Mouse (Mus musculus): ENCODE data around the gene Polk. TPM values are rescaled to one million over a fixed set of nuclear protein-coding genes. Genes with fewer than 3 reads are reported as not detected.

Polk gene
- polyA plus RNA-seq, 1 experiment = 6.6 TPM

GRCm38 (mm10) chr13:96470957-96471356, 71.4 kb downstream of the Polk start, which contains the start of gene Ankdd1b:
Ankdd1b (minus strand) TSS chr13:96471198.
- Histone ChIP-seq H3K4me1 (ENCODE audit: control insufficient read depth, insufficient read depth, low read length) (no peaks in the 10 kb centered on the region), H3K4me3 (replicated peaks; ENCODE audit: control insufficient read depth, low read depth, low read length) (no peak within 1 kb of the TSS), H3K27ac (ENCODE audit: control insufficient read depth, insufficient read depth, low read depth, low read length, poor library complexity) (no peak within 1 kb of the TSS)
- 87% methylated on average over 14 of the region's 14 CpGs for WGBS
- TF ChIP-seq POLR2A (IDR thresholded peaks at IDR 0.05; ENCODE audit: borderline replicate concordance, control insufficient read depth, low read depth, low read length) (no peak), CTCF (IDR thresholded peaks at IDR 0.05; ENCODE audit: control insufficient read depth, insufficient read depth, low read length) (no peak)

GRCm38 (mm10) chr13:96470556-96470955, 71.8 kb downstream of the Polk start:
- no peak for TF ChIP-seq POLR2A (IDR thresholded peaks at IDR 0.05; ENCODE audit: borderline replicate concordance, control insufficient read depth, low read depth, low read length)
- no peak for TF ChIP-seq CTCF (IDR thresholded peaks at IDR 0.05; ENCODE audit: control insufficient read depth, insufficient read depth, low read length)
- Histone ChIP-seq H3K27ac (ENCODE audit: control insufficient read depth, insufficient read depth, low read depth, low read length, poor library complexity) (no peak overlapping the region), H3K4me3 (replicated peaks; ENCODE audit: control insufficient read depth, low read depth, low read length) (no peak overlapping the region), H3K4me1 (ENCODE audit: control insufficient read depth, insufficient read depth, low read length) (no peaks in the 10 kb centered on the region)
- WGBS = 82% methylated on average over 6 of the region's 6 CpGs

- WGBS = 80% methylated on average over 5 of the region's 5 CpGs
- H3K27ac ChIP-seq (ENCODE audit: control insufficient read depth, insufficient read depth, low read depth, low read length, poor library complexity) = no peak overlapping the region
- H3K4me1 ChIP-seq (ENCODE audit: control insufficient read depth, insufficient read depth, low read length) = no peaks in the 10 kb centered on the region
- no peak overlapping the region for H3K4me3 ChIP-seq (replicated peaks; ENCODE audit: control insufficient read depth, low read depth, low read length)
- TF ChIP-seq POLR2A (IDR thresholded peaks at IDR 0.05; ENCODE audit: borderline replicate concordance, control insufficient read depth, low read depth, low read length) (no peak), CTCF (IDR thresholded peaks at IDR 0.05; ENCODE audit: control insufficient read depth, insufficient read depth, low read length) (no peak)
Observed at GRCm38 (mm10) chr13:96468678-96469077, 73.7 kb downstream of the Polk start.

GRCm38 (mm10) chr13:96465315-96465714, 77.1 kb downstream of the Polk start:
- TF ChIP-seq POLR2A (IDR thresholded peaks at IDR 0.05; ENCODE audit: borderline replicate concordance, control insufficient read depth, low read depth, low read length) (no peak), CTCF (IDR thresholded peaks at IDR 0.05; ENCODE audit: control insufficient read depth, insufficient read depth, low read length) (no peak)
- no peaks in the 10 kb centered on the region for H3K4me1 ChIP-seq (ENCODE audit: control insufficient read depth, insufficient read depth, low read length)
- H3K4me3 ChIP-seq (replicated peaks; ENCODE audit: control insufficient read depth, low read depth, low read length) = no peak overlapping the region
- no peak overlapping the region for H3K27ac ChIP-seq (ENCODE audit: control insufficient read depth, insufficient read depth, low read depth, low read length, poor library complexity)
- 81% methylated on average over 5 of the region's 5 CpGs for WGBS

- WGBS = 84% methylated on average over 1 of the region's 1 CpGs
- Histone ChIP-seq H3K27ac (ENCODE audit: control insufficient read depth, insufficient read depth, low read depth, low read length, poor library complexity) (no peak overlapping the region), H3K4me3 (replicated peaks; ENCODE audit: control insufficient read depth, low read depth, low read length) (no peak overlapping the region), H3K4me1 (ENCODE audit: control insufficient read depth, insufficient read depth, low read length) (no peaks in the 10 kb centered on the region)
- TF ChIP-seq POLR2A (IDR thresholded peaks at IDR 0.05; ENCODE audit: borderline replicate concordance, control insufficient read depth, low read depth, low read length) = no peak
- no peak for TF ChIP-seq CTCF (IDR thresholded peaks at IDR 0.05; ENCODE audit: control insufficient read depth, insufficient read depth, low read length)
Observed at GRCm38 (mm10) chr13:96462644-96463043, 79.7 kb downstream of the Polk start.

- no peaks in the 10 kb centered on the region for H3K4me1 ChIP-seq (ENCODE audit: control insufficient read depth, insufficient read depth, low read length)
Observed at GRCm38 (mm10) chr13:96458606-96459005, 83.8 kb downstream of the Polk start.

GRCm38 (mm10) chr13:96458018-96458417, 84.4 kb downstream of the Polk start:
- 84% methylated on average over 5 of the region's 5 CpGs for WGBS
- Histone ChIP-seq H3K4me3 (replicated peaks; ENCODE audit: control insufficient read depth, low read depth, low read length) (no peak overlapping the region), H3K27ac (ENCODE audit: control insufficient read depth, insufficient read depth, low read depth, low read length, poor library complexity) (no peak overlapping the region), H3K4me1 (ENCODE audit: control insufficient read depth, insufficient read depth, low read length) (no peaks in the 10 kb centered on the region)
- no peak for TF ChIP-seq CTCF (IDR thresholded peaks at IDR 0.05; ENCODE audit: control insufficient read depth, insufficient read depth, low read length)
- no peak for TF ChIP-seq POLR2A (IDR thresholded peaks at IDR 0.05; ENCODE audit: borderline replicate concordance, control insufficient read depth, low read depth, low read length)

More at GRCm38 (mm10) chr13:96458606-96459005, 83.8 kb downstream of the Polk start:
- Histone ChIP-seq H3K27ac (ENCODE audit: control insufficient read depth, insufficient read depth, low read depth, low read length, poor library complexity) (no peak overlapping the region), H3K4me3 (replicated peaks; ENCODE audit: control insufficient read depth, low read depth, low read length) (no peak overlapping the region)
- 74% methylated on average over 4 of the region's 4 CpGs for WGBS
- TF ChIP-seq POLR2A (IDR thresholded peaks at IDR 0.05; ENCODE audit: borderline replicate concordance, control insufficient read depth, low read depth, low read length) = no peak
- TF ChIP-seq CTCF (IDR thresholded peaks at IDR 0.05; ENCODE audit: control insufficient read depth, insufficient read depth, low read length) = no peak

GRCm38 (mm10) chr13:96457566-96457965, 84.8 kb downstream of the Polk start:
- Histone ChIP-seq H3K4me3 (replicated peaks; ENCODE audit: control insufficient read depth, low read depth, low read length) (no peak overlapping the region), H3K4me1 (ENCODE audit: control insufficient read depth, insufficient read depth, low read length) (no peaks in the 10 kb centered on the region), H3K27ac (ENCODE audit: control insufficient read depth, insufficient read depth, low read depth, low read length, poor library complexity) (no peak overlapping the region)
- 88% methylated on average over 5 of the region's 5 CpGs for WGBS
- TF ChIP-seq POLR2A (IDR thresholded peaks at IDR 0.05; ENCODE audit: borderline replicate concordance, control insufficient read depth, low read depth, low read length) = no peak
- no peak for TF ChIP-seq CTCF (IDR thresholded peaks at IDR 0.05; ENCODE audit: control insufficient read depth, insufficient read depth, low read length)

GRCm38 (mm10) chr13:96454288-96454687, 88.1 kb downstream of the Polk start:
- TF ChIP-seq POLR2A (IDR thresholded peaks at IDR 0.05; ENCODE audit: borderline replicate concordance, control insufficient read depth, low read depth, low read length) (no peak), CTCF (IDR thresholded peaks at IDR 0.05; ENCODE audit: control insufficient read depth, insufficient read depth, low read length) (no peak)
- Histone ChIP-seq H3K4me1 (ENCODE audit: control insufficient read depth, insufficient read depth, low read length) (no peaks in the 10 kb centered on the region), H3K27ac (ENCODE audit: control insufficient read depth, insufficient read depth, low read depth, low read length, poor library complexity) (no peak overlapping the region), H3K4me3 (replicated peaks; ENCODE audit: control insufficient read depth, low read depth, low read length) (no peak overlapping the region)
- 71% methylated on average over 3 of the region's 3 CpGs for WGBS

Data from bone marrow, adult 2 months (tissue).